Mouse (Mus musculus): ENCODE results near the gene Dcpp2.
"Not testable (repeated sequence)": the region's sequence is repeated elsewhere in the genome, so short reads cannot be mapped to it uniquely, and the experiment has no call there.

The Dcpp2 gene

GRCm38 (mm10) chr17:23925090-23925493 lies 44.4 kb downstream of the Dcpp2 start:
- peak; percentile 53 for DNase-seq (ENCODE audit: low read depth)

- no peak for DNase-seq (ENCODE audit: low read depth)
Measured at GRCm38 (mm10) chr17:23931157-23931556, 50.5 kb downstream of the Dcpp2 start.

- no peak for DNase-seq (ENCODE audit: low read depth)
Measured at GRCm38 (mm10) chr17:23941372-23941771, 60.7 kb downstream of the Dcpp2 start, which contains the start of gene Sbp. Sbp (plus strand) TSS chr17:23941672.

- not testable (repeated sequence) for DNase-seq (ENCODE audit: low read depth)
Measured at GRCm38 (mm10) chr17:23947486-23947885, 66.8 kb downstream of the Dcpp2 start.

- DNase-seq (ENCODE audit: low read depth), result no peak
Measured at GRCm38 (mm10) chr17:23949068-23949467, 68.4 kb downstream of the Dcpp2 start.
